Comparison of ENCODE assay signal across 22 mouse cellular contexts in the genomic region with DNA sequence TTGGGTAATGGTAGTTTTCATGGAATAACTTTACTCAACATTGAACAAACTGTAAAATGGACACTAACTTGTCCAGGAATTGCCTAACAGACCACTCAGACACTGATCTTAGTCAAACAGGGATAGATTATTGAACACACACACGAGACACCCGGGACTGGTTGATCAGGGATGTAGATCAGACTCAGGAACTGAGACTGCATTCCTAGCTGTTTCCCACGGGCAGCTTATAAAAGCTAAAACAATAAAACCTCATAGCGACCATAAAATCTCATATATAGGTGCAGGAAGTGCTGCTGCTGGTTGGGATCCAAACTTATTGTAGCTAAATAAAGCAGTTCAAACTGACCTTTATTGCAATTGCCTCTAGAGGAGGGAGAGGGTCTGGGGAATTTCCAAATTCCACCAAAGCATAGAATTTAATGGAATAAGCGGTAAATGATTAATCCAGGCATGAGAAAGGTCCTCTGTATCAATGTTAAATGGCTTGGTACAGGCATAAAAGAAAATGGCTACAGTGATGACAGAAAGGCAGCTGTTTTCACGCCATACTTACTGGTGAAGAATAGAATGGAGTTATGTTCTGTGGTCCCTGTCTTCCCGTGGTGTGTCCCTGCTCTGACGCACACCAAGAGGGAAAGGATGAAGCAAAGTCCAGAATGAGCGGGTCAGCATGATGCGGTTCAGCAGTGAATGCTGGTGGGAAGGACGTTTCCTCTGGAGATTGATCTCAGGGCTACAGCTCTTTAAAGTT.
DNase-seq lines count a peak whose midpoint lies in the region; ATAC-seq and TF ChIP-seq lines count a peak whose summit lies in the region.
"Had no signal": no experiment of that assay in that cellular context is flagged by ENCODE, and none has a peak within 500 bp of the region (broad histone marks: within the 10 kb centered on the region; RNA-seq: fewer than 3 reads in every experiment).

No protein-coding gene starts in this region.

- no peak overlapping the region for H3K4me3 ChIP-seq in kidney, embryonic 16.5 days (ENCODE audit: low read length)
- no peak overlapping the region for H3K4me3 ChIP-seq in cortical plate, adult 2 months (ENCODE audit: insufficient read depth, low read length)
- no peak overlapping the region for H3K4me3 ChIP-seq in olfactory bulb, adult 2 months (ENCODE audit: insufficient read depth, low read depth, low read length)
- H3K4me3 ChIP-seq in hindbrain, embryonic 13.5 days = no peak overlapping the region
- H3K4me3 ChIP-seq: embryonic facial prominence, embryonic 15.5 days; erythroblast, embryonic 14.5 days; forebrain, embryonic 10.5 days; heart, embryonic 13.5 days had no signal

- H3K9ac ChIP-seq in kidney, embryonic 16.5 days (replicated peaks; ENCODE audit: low read length) = no peak overlapping the region
- H3K9ac ChIP-seq in hindbrain, embryonic 13.5 days = no peak overlapping the region
- H3K9ac ChIP-seq: embryonic facial prominence, embryonic 15.5 days; heart, embryonic 13.5 days had no signal

- no peaks in the 10 kb centered on the region for H3K9me3 ChIP-seq in kidney, embryonic 16.5 days (ENCODE audit: low read length)
- H3K9me3 ChIP-seq in hindbrain, embryonic 13.5 days = no peaks in the 10 kb centered on the region
- H3K9me3 ChIP-seq: embryonic facial prominence, embryonic 15.5 days; forebrain, embryonic 10.5 days; heart, embryonic 13.5 days had no signal

- 60% methylated on average over 11 of the region's 11 CpGs for WGBS in kidney, embryonic 16.5 days
- WGBS in large intestine, adult 2 months = 20% methylated on average over 11 of the region's 11 CpGs
- WGBS in olfactory bulb, adult 2 months = 71% methylated on average over 11 of the region's 11 CpGs
- WGBS in hindbrain, embryonic 13.5 days = 80% methylated on average over 11 of the region's 11 CpGs

- no peak for TF ChIP-seq POLR2A in cortical plate, adult 2 months (IDR thresholded peaks at IDR 0.05; ENCODE audit: extremely low read depth, insufficient read depth, low read length)
- TF ChIP-seq POLR2A in olfactory bulb, adult 2 months (IDR thresholded peaks at IDR 0.05; ENCODE audit: insufficient read depth, low read depth, low read length) = no peak

- H3K4me2 ChIP-seq in kidney, embryonic 16.5 days (replicated peaks; ENCODE audit: low read depth, low read length) = no peak overlapping the region
- no peak overlapping the region for H3K4me2 ChIP-seq in hindbrain, embryonic 13.5 days
- H3K4me2 ChIP-seq: embryonic facial prominence, embryonic 15.5 days; heart, embryonic 13.5 days had no signal

- DNase-seq in kidney, adult 18-20 months = no peak
- peak; percentile 32 for DNase-seq in large intestine, adult 2 months (ENCODE audit: low read depth, low spot score)
- DNase-seq in thymus, postnatal 14 days = no peak
- DNase-seq: adrenal gland, postnatal 14 days; cerebellum, adult 11-12 months; cerebellum, adult 9-11 months; embryo, embryonic 11 days; gastrocnemius, postnatal 36 days; heart, adult 11 months; heart, postnatal 36 days had no signal

- no peaks in the 10 kb centered on the region for H3K4me1 ChIP-seq in kidney, embryonic 16.5 days (ENCODE audit: insufficient read depth, low read length)
- no peaks in the 10 kb centered on the region for H3K4me1 ChIP-seq in cortical plate, adult 2 months (ENCODE audit: control insufficient read depth, insufficient read depth, low read length)
- peaks cover 2% of the 10 kb centered on the region; the same call in 1 of the 2 replicates for H3K4me1 ChIP-seq in olfactory bulb, adult 2 months (ENCODE audit: control insufficient read depth, insufficient read depth, low read length)
- no peaks in the 10 kb centered on the region for H3K4me1 ChIP-seq in hindbrain, embryonic 13.5 days (replicated peaks)
- H3K4me1 ChIP-seq: embryonic facial prominence, embryonic 15.5 days; forebrain, embryonic 10.5 days; heart, embryonic 13.5 days had no signal

- peak; percentile 57; the same call in 1 of the 2 replicates for ATAC-seq in kidney, embryonic 16.5 days (ENCODE audit: low FRiP score, low TSS enrichment)
- no peak for ATAC-seq in hindbrain, embryonic 13.5 days (ENCODE audit: low FRiP score)
- ATAC-seq: CD4-positive, CD25-positive, alpha-beta regulatory T cell, adult 4 months; forebrain, embryonic 14.5 days; hindbrain, embryonic 16.5 days; inflammation-experienced regulatory T-cells, adult 6 months had no signal

- H3K36me3 ChIP-seq in kidney, embryonic 16.5 days (ENCODE audit: insufficient read depth, low read length) = no peaks in the 10 kb centered on the region
- no peaks in the 10 kb centered on the region for H3K36me3 ChIP-seq in hindbrain, embryonic 13.5 days
- H3K36me3 ChIP-seq: embryonic facial prominence, embryonic 15.5 days; forebrain, embryonic 10.5 days; heart, embryonic 13.5 days had no signal

- H3K27ac ChIP-seq in kidney, embryonic 16.5 days (ENCODE audit: low read length) = no peak overlapping the region
- H3K27ac ChIP-seq in cortical plate, adult 2 months (ENCODE audit: insufficient read depth, low read length) = peak overlapping the region; percentile 8; the same call in 1 of the 2 replicates
- peak overlapping the region; percentile 80; the same call in 1 of the 2 replicates for H3K27ac ChIP-seq in olfactory bulb, adult 2 months (ENCODE audit: insufficient read depth, low read depth, low read length)
- H3K27ac ChIP-seq in hindbrain, embryonic 13.5 days = no peak overlapping the region
- H3K27ac ChIP-seq: embryonic facial prominence, embryonic 15.5 days; forebrain, embryonic 10.5 days; heart, embryonic 13.5 days had no signal

- no peaks in the 10 kb centered on the region for H3K27me3 ChIP-seq in kidney, embryonic 16.5 days (ENCODE audit: insufficient read depth, low read length)
- H3K27me3 ChIP-seq in hindbrain, embryonic 13.5 days = no peaks in the 10 kb centered on the region
- H3K27me3 ChIP-seq: embryonic facial prominence, embryonic 15.5 days; heart, embryonic 13.5 days had no signal

- no peak for TF ChIP-seq CTCF in cortical plate, adult 2 months (IDR thresholded peaks at IDR 0.05; ENCODE audit: extremely low read depth, insufficient read depth, low read length)
- no peak for TF ChIP-seq CTCF in olfactory bulb, adult 2 months (IDR thresholded peaks at IDR 0.05; ENCODE audit: insufficient read depth, low read depth, low read length)

Comparison
In these comparisons a context has a peak if more than half of its experiments do, and no peak if none do; other contexts are left out.
1. H3K27ac ChIP-seq: peak in cortical plate, adult 2 months (single experiment) and olfactory bulb, adult 2 months (single experiment); none in kidney, embryonic 16.5 days (single experiment) and hindbrain, embryonic 13.5 days (single experiment).